Mouse (Mus musculus): ENCODE results near the gene Cnksr3.

Gene Cnksr3

GRCm38 (mm10) chr10:7149671-7150595 lies 62.1 kb downstream of the Cnksr3 start:
- DNase-seq (ENCODE audit: low spot score in 2 of 2), result no peak

- no peak for DNase-seq (ENCODE audit: low spot score in 2 of 2)
These were observed 66.4 kb downstream of the Cnksr3 start for GRCm38 (mm10) chr10:7145614-7146013.

GRCm38 (mm10) chr10:7144081-7144783 lies 67.8 kb downstream of the Cnksr3 start:
- no peak for DNase-seq (ENCODE audit: low spot score in 2 of 2)

- no peak for DNase-seq (ENCODE audit: low spot score in 2 of 2)
These were observed 69.8 kb downstream of the Cnksr3 start for GRCm38 (mm10) chr10:7142287-7142686.

- no peak for DNase-seq (ENCODE audit: low spot score in 2 of 2)
These were observed 71.8 kb downstream of the Cnksr3 start for GRCm38 (mm10) chr10:7140282-7140681.

GRCm38 (mm10) chr10:7138049-7138448 lies 74.0 kb downstream of the Cnksr3 start:
- no peak for DNase-seq (ENCODE audit: low spot score in 2 of 2)

GRCm38 (mm10) chr10:7135751-7136150 lies 76.3 kb downstream of the Cnksr3 start:
- DNase-seq (ENCODE audit: low spot score in 2 of 2), result no peak

GRCm38 (mm10) chr10:7133005-7133404 lies 79.0 kb downstream of the Cnksr3 start:
- DNase-seq (ENCODE audit: low spot score in 2 of 2), result no peak

GRCm38 (mm10) chr10:7131441-7131840 lies 80.6 kb downstream of the Cnksr3 start:
- DNase-seq (ENCODE audit: low spot score in 2 of 2), result no peak

- no peak for DNase-seq (ENCODE audit: low spot score in 2 of 2)
These were observed 84.2 kb downstream of the Cnksr3 start for GRCm38 (mm10) chr10:7127828-7128227.

- DNase-seq (ENCODE audit: low spot score in 2 of 2), result no peak
These were observed 85.2 kb downstream of the Cnksr3 start for GRCm38 (mm10) chr10:7126882-7127281.

GRCm38 (mm10) chr10:7126287-7126686 lies 85.8 kb downstream of the Cnksr3 start:
- DNase-seq (ENCODE audit: low spot score in 2 of 2), result no peak

GRCm38 (mm10) chr10:7124993-7125392 lies 87.0 kb downstream of the Cnksr3 start:
- DNase-seq (ENCODE audit: low spot score in 2 of 2), result peak in 1 of 2 experiments; percentile 66

GRCm38 (mm10) chr10:7122294-7122693 lies 89.7 kb downstream of the Cnksr3 start:
- DNase-seq (ENCODE audit: low spot score in 2 of 2), result no peak

- no peak for DNase-seq (ENCODE audit: low spot score in 2 of 2)
These were observed 91.8 kb downstream of the Cnksr3 start for GRCm38 (mm10) chr10:7120206-7120605.

- peak in 1 of 2 experiments; percentile 43 for DNase-seq (ENCODE audit: low spot score in 2 of 2)
These were observed 93.6 kb downstream of the Cnksr3 start for GRCm38 (mm10) chr10:7118258-7119077.

GRCm38 (mm10) chr10:7117785-7118184 lies 94.3 kb downstream of the Cnksr3 start:
- no peak for DNase-seq (ENCODE audit: low spot score in 2 of 2)

- no peak for DNase-seq (ENCODE audit: low spot score in 2 of 2)
These were observed 97.2 kb downstream of the Cnksr3 start for GRCm38 (mm10) chr10:7114796-7115195.

GRCm38 (mm10) chr10:7113747-7114146 lies 98.3 kb downstream of the Cnksr3 start:
- no peak for DNase-seq (ENCODE audit: low spot score in 2 of 2)

GRCm38 (mm10) chr10:7113144-7113543 lies 98.9 kb downstream of the Cnksr3 start:
- no peak for DNase-seq (ENCODE audit: low spot score in 2 of 2)

- DNase-seq (ENCODE audit: low spot score in 2 of 2), result peak in 1 of 2 experiments; percentile 40
These were observed 100.5 kb downstream of the Cnksr3 start for GRCm38 (mm10) chr10:7111462-7112000.

GRCm38 (mm10) chr10:7103872-7104271 lies 108.2 kb downstream of the Cnksr3 start:
- no peak for DNase-seq (ENCODE audit: low spot score in 2 of 2)
